Mouse (Mus musculus): ENCODE measurements around the gene Plekha6.
A peak's percentile ranks its signal among the peaks of the same experiment; 100 is the strongest.

Plekha6 gene

GRCm38 (mm10) chr1:133146014-133147009 lies 17.7 kb upstream of the Plekha6 start:
- DNase-seq: peak; percentile 71 to 76

GRCm38 (mm10) chr1:133147324-133147723 lies 16.7 kb upstream of the Plekha6 start:
- DNase-seq: no peak

GRCm38 (mm10) chr1:133148122-133148521 lies 15.9 kb upstream of the Plekha6 start:
- DNase-seq: no peak

GRCm38 (mm10) chr1:133150556-133150955 lies 13.5 kb upstream of the Plekha6 start:
- no peak for DNase-seq

DNA sequence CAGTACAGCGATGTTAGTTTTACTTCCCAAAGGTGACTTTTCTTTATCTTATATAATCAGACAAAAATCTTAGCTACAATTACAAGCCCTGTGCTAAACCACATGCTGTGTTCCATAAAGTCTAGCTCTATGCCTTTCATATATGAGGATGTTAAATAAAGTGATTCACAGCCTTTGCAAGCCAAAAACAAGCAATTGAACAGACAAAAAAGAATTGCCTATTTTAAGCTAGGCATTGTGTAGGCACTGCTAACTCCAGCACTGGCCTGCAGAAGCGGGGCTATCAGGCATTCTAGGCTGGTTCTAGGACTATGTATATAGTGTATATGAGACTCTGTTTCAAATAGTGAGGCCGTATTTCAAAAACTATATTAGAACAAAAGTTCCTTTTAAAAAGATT lies 11.8 kb upstream of the Plekha6 start:
- no peak for DNase-seq

GRCm38 (mm10) chr1:133155270-133155669 lies 8.7 kb upstream of the Plekha6 start:
- DNase-seq: no peak

DNA sequence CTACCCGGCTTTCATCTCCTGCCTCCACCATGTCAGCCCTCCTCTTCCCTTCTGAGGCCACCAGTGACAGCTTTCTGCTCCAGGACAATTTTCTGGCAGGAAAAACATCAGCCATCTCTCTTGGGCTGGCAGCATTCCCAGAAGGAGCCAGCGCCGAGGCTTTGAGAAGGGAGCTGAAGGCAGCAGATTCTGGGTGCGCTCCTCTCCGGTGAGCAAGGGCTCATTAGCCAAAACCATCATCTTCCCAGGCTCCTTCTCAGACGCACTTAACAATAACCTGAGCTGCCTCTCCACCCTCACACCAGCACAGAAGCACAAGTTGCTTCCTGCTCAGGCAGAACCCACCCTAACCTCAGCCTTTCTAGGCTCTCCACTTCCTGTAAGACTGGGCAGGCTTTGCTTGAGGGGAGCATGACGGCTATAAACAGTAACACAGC lies 4.9 kb upstream of the Plekha6 start:
- DNase-seq: peak; percentile 42 to 53

DNA sequence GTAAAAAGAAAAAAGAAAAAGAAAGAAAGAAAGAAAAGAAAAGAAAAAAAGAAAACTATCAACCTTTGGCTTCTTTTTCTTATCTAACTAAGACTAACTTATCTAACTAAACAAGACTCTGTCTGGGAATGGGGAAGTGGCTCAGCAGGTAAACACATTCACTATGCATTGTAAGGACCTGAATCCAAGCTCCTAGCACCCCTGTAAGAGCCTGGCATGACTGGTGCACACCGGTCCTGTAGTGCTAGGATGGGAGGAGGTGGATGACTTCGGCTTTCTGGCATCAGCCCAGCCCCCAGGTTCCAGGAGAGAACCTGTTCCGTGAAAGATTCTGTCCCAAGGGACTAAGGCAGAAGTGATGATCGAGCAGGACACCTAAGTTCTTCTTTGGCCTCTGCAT lies 2.5 kb upstream of the Plekha6 start:
- DNase-seq: no peak

GRCm38 (mm10) chr1:133162046-133162445 lies 2.0 kb upstream of the Plekha6 start:
- no peak for DNase-seq

- DNase-seq: no peak
Measured at GRCm38 (mm10) chr1:133162981-133163380, 1.0 kb upstream of the Plekha6 start.

DNA sequence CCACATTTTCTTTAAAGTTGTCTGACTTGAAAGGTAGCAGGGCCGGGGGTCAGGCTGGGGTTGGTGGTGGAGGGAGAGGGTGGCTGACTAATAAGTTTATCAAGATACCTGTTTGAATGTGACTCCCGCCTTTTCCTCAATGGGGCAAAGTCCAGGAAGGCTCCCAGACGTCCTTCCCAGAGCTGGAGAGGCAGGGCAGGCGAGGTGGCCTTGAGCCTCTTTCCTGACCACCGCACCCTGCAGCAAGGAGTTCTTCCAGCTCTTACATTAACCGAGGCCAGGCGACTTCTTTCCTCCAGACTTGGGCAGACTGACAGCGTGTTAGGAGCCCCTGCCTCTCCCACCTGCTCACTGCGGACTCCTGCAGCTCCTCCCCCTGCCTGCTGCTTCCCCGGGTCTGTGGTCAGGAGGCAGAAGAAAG lies 591 bp downstream of the Plekha6 start:
- DNase-seq: peak; percentile 20 to 22

DNA sequence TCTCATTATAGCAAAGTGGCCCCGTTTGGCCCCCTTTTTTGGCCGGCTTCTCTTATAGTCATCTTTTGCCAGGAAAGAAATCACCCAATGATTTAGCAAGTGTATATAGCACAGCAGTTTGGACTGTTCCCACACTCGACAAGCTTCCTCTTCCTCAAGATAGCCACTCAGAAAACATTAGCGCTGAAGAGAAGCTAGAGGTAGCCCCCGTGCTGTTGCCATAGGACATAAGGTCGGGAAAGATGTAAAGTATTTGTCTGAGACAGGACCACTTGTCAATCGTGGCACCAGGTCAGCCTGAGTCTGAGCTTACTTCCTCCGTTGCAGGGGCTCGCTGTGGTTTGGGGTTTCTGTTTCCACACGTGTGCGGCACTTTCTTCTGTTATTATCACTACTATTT lies 1.1 kb downstream of the Plekha6 start:
- no peak for DNase-seq

- DNase-seq: no peak
Measured at GRCm38 (mm10) chr1:133168318-133169060, 4.5 kb downstream of the Plekha6 start.

GRCm38 (mm10) chr1:133170196-133170595 lies 6.2 kb downstream of the Plekha6 start:
- DNase-seq: no peak

DNA sequence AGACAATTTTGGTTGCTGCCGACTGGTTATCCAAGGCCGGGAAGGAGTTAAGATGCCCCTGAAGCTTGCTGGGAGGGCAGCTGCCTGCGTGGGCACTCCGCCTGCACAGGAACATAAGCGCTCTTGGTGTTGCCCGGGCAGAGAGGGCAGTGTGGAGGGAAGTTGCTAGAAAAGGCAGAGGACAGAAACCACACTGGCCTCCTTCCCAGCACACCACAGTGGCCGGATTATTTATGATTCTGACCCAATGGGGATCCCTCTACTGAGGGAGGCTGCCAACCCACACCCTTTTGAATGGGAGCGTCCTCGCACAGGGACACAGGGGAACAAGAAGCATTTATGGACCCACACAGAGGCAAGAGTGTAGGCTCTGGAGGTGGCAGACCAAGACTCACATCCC lies 7.3 kb downstream of the Plekha6 start:
- peak; percentile 52 to 61 for DNase-seq

DNA sequence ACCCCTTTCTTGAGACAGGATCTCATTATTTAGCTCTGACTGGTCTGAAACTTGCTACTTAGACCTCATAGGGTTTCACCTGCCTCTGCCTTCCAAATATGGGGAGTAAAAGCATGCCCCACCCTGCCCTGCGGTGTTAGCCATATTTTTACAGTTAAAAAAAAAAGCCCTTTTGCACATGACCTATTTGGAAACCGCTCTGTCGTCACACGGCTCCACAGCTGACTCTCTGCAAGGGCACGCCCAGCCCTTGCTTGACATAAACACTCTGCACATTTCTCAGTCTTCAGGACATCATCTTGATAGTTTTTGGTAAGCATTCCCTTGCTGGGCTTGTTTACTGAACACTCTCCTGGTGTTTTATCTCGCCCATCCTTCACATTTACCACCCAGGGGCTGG lies 11.1 kb downstream of the Plekha6 start:
- no peak for DNase-seq

- peak; percentile 83 to 86 for DNase-seq
Measured at GRCm38 (mm10) chr1:133177480-133178172, 13.6 kb downstream of the Plekha6 start.

GRCm38 (mm10) chr1:133178732-133179440 lies 14.9 kb downstream of the Plekha6 start:
- peak; percentile 83 to 90 for DNase-seq

DNA sequence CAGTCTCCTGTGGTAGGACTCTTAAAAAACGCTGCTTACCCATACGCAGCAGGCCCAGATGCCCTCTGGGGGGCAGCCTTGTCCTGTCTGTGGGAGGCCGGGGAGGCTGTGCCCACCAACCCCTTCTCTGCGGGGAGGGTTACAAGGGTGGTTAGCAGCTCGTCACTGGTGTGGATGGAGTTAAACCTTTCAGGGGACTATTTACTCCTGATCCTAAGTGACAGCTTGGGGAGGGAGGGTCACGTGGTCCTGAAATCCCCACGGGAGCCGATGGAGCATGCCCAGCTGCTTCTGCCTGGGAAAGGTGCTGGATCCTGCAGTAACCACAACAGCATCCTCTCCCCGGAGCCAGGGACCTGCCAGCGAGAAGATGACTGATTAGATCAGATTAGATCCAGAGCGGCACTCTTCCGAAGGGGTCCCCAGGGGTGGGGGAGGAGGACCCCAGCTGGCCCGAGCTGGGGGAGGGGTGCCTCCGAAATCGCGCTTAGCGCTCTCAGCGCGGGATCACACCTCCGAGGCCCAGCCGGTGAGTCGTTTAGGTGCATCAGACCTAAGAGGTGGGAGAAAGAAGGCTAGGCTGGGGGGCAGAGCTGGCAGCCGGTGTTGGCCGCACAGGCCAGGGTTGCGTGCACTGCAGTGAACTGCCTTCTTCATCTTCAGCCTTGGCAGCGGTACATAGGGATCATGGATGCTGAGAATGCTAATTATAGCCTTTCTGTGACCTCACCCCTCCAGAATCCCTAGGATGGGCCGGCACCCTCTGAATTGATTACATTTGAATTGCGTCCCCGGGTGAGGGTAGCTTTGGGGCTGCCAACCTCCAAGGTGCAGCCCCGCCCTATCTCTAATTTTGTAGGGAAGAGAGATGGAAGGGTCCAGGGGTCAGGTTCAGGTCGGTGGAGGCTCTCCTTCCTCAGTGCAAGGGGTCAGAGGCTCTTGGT lies 17.3 kb downstream of the Plekha6 start:
- DNase-seq: peak; percentile 83 to 88

DNA sequence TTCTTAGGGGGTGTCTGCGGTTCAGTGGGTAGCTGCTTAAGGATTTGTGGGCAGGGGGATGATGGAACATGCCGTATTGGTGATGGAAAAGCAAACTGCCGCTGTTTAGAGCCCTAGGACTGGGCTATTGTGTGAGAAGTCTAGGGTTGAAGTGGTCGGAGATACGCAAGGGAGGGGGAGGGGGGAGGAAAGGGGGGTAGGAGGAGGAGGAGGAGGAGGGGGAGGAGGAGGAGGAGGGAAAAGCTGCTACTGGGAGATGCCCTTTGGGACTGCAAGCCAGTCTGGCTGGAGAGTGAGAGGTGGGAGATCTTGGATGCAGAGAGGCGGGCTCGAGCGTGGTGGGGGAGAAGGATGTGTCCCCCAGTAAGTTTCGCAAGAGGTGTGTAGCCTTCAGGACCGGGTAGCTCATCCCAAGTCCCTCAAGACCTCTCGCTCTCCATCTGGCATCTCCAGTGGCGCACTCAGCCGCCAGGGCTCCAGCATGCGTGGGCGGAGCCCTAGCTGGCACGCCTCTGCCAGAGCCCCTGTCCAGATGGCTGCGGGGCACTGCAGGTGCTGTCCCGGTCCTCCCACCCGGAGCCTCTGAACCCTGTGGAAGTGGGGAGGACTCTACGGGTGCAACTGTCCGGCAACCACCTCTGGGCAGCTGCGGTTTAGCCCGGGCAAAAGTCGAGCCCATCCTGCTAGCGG lies 18.2 kb downstream of the Plekha6 start:
- DNase-seq: peak; percentile 71 to 74

DNA sequence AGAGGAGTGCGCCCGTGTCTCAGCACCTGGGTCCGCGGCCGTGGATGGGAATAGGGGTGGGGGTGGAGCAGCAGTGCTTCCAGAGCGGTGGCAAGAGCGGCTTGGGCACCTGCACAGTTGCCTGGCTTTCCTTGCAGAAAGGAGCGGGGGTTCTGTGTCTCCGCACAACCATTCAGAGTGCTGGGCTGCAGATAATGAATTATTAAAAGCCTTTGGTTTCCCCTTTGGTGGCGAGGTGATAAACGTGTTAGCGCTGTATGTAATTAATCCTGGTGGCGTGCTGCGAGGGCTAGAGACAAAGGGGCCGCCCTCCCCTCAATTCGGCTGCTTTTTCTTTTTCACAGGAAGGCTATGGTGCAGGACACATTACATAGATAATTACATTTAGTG lies 18.7 kb downstream of the Plekha6 start:
- DNase-seq: peak; percentile 62 to 67

All from cerebellum, postnatal 14 days (tissue).